Mouse (Mus musculus) lung, adult 2 months (tissue): ENCODE data around the gene Gripap1.

ENCODE experiments used
- CTCF ChIP-seq: fragments of 200-500 bp; IDR thresholded peaks from 2 replicates; pipeline ENCODE4 v1.5.1; 2011; ENCODE audit warnings: mild to moderate bottlenecking, low read length, control low read depth; ENCODE audit not compliant: insufficient read depth
- POLR2A ChIP-seq: fragments of 200-500 bp; IDR thresholded peaks from 2 replicates; pipeline ENCODE4 v1.6.1; 2011; ENCODE audit warnings: low read depth, mild to moderate bottlenecking, control low read depth, low read length, borderline replicate concordance; ENCODE audit errors: extremely low read depth

- TF ChIP-seq CTCF, result no peak
- no peak for TF ChIP-seq POLR2A
Observed at GRCm38 (mm10) chrX:7744940-7745339, 44.6 kb upstream of the Gripap1 start.
